Mouse (Mus musculus) testis, postnatal 14 days (tissue): ENCODE data around the gene Insig1.

Source experiments
- DNase-seq: peaks from one replicate; pipeline ENCODE4 v3.0.0; 2021; ENCODE audit warnings: low spot score

Gene Insig1

GRCm38 (mm10) chr5:28065275-28065674 is 5.9 kb upstream of the Insig1 start:
- no peak for DNase-seq

- DNase-seq, result no peak
Measured at GRCm38 (mm10) chr5:28066311-28066710, 4.9 kb upstream of the Insig1 start.

DNA sequence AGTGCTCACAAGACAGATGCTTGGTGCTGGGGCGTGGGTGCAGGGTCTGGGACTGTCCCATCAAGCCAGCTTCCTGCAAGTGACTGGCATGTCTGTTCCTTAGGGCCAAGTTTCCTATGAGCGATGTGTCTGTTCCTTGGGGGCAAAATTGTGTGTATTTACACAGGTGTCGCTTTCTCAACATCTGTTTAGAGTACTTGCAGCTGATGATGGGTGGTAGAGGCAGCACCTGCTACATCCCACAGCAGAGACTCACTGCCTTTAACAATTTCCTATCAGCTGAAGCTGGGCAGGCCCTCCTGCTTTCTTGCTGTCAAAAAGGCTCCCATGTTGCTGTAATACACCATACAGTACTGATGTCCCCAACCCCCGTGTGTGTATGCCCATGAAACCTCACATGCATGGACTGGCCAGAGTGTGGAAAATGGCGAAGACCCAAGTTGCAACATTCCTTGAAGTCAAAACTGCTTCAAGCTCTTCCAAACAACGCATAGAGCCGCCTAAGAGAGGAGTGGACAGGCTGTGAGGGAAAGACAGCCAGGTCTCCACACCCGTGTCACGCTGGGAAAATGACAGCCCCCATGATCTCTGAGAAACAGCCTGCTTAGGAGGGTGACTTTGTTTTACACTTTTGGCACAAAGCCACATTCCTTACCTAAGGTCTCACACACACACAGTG is 875 bp upstream of the Insig1 start:
- peak; percentile 9 for DNase-seq

DNA sequence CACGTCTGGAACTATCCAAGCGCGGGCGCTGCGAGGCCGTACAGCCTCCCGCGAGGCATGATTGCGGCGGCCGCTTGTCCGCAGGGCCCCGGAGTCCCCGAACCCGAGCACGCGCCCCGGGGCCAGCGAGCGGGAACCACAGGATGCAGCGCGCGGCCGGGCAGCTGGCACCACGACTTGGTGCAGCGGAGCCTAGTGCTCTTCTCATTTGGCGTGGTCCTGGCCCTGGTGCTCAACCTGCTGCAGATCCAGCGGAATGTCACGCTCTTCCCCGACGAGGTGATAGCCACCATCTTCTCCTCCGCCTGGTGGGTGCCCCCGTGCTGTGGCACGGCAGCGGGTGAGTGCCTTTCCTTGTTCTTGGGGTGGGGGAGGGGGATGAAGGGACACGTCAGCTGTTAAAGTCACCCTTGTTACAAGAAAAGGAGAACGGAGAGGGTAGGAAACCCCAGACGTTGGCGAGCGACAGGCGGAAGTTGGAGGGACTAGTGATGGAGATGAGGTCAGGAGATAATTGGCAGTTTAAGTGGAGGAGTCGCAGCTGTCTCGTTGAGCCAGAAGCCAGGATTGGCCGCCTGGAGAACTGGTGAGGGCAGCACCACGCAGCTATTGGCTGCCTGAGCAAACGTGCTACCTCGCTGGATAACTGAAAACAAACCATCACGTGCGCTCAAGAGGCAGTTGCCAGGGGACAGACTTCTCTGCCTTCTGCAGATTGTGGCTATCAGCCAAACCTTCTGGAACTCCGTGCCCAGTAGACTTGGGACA is 477 bp downstream of the Insig1 start:
- peak; percentile 79 for DNase-seq

GRCm38 (mm10) chr5:28079431-28079830 is 8.3 kb downstream of the Insig1 start:
- no peak for DNase-seq

- DNase-seq, result no peak
Measured at GRCm38 (mm10) chr5:28081127-28081526, 10.0 kb downstream of the Insig1 start.

DNA sequence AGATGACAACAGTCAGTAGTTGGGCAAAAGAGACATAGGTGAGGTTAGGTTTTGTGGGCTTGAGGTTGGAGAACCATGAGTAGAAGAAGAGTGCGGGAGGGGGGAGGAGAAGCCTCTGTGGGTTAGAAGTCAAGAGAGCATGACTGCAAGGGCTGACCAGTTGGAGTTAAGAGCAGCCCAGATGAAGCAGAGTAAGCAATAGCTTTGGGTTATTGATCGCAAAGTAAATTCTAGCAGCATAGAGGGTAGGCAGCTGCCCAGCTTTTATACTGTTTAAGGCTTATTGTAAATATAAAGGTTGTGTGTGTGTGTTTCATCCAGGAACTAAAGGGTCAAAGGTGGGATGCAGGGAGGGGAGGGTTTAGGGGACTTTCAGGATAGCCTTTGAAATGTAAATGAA is 10.7 kb downstream of the Insig1 start:
- no peak for DNase-seq

DNA sequence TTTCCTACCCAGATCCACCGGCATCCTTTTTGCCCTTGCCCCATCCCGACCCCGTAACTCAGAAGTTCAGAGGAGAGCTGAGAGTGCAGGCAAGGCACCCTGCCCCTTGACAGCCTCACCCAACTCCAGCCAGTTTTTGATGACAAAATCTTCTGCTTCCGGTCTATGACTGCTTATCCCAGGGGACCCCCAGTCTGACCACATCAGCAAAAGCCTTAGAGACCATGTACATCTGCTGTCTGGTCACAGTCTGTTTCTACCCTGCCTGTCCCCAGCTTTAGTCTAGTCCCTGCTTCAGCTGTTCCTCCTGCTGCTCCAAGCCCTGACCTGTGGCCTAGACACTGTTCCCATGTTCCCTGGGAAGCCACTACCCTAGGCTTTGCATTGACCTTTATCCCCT is 11.1 kb downstream of the Insig1 start:
- DNase-seq, result no peak

DNA sequence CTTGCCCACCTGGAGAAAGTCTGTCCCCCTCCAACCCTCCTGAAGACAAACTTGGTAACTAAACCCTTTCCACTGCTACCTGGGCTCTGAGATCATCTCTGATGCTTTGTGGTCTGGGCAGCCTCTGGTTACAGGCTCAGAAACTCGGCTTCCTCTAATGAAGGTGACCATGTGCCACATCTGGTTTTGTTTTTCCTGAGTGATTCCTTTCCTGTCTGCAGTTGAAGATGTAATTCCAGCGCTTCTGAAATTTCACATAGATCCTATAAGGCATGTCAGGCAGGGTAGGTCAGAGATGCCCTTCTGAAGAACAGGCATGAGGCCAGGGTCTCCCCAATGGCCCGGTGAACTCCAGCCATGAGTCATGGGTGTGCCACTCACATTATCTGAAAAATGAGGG is 11.6 kb downstream of the Insig1 start:
- no peak for DNase-seq

GRCm38 (mm10) chr5:28084743-28085142 is 13.6 kb downstream of the Insig1 start:
- DNase-seq, result no peak

DNA sequence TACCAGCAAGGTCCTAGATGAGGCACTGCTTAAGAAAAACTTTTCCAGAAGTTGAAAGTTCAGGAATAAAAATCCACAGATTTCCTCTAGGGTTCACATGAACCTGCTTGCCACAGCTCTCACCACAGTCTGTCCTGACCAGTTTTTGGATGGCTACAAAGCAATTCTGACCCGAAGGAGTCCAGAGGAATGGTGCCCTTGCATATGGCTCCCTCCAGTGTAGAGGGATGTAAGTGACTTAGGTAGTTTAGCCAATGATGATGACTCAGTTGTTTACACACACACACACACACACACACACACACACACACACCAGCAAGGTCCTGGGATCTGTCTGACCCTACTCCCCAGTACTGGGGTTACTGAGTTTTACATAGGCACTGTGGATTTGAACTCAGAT is 19.4 kb downstream of the Insig1 start:
- no peak for DNase-seq

DNA sequence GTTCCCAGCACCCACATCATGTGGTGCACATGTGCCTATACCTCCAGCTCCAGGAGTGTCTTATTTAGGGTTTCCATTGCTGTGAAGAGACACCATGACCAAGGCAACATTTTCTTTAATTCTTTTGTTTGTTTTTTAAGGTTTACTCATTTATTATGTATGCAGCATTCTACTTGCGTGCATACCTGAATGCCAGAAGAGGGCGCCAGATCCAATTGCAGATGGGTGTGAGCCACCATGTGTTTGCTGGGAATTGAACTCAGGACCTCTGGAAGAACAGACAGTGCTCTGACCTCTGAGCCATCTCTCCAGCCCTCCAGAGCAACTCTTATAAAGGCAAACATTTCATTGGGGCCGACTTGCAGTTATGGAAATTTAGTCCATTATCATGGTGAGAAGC is 21.2 kb downstream of the Insig1 start:
- no peak for DNase-seq

- peak; percentile 42 for DNase-seq
Measured at GRCm38 (mm10) chr5:28093874-28094273, 22.7 kb downstream of the Insig1 start.

DNA sequence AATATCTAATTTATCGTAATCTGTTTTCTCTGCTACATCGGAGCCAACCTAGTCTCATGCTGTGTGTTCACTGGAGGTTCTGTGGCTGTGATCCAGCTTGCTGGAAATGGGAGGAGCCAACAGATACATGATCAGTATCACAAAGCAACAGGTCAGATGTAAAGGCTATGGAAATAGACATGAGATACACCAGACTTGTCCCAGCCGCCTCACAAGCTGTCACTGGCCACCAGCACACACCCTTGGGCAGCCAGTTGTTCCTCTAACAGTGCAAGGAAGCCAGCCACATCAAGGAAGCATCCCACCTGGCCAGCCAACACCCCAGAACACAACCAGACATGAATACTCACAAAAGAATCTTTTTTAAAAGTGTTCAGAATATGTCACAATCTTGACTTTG is 23.2 kb downstream of the Insig1 start:
- DNase-seq, result no peak

DNA sequence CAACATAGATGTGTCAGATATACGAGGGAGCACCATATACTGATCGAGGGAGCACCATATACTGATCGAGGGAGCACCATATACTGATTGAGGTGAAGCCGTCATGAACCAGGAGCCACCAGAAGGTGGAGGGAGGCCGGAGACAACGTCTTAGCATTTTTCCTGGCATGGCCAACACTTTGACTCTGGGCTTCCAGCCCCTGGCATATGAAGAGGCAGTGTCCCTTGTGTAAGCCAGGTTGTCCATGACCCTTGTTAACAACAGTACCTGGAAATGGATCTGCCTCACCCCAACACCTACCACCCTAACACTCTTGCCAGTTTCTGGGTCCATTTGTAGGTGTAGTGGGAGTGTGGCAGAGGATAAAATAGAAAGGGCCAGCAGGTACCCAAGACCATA is 23.7 kb downstream of the Insig1 start:
- no peak for DNase-seq

DNA sequence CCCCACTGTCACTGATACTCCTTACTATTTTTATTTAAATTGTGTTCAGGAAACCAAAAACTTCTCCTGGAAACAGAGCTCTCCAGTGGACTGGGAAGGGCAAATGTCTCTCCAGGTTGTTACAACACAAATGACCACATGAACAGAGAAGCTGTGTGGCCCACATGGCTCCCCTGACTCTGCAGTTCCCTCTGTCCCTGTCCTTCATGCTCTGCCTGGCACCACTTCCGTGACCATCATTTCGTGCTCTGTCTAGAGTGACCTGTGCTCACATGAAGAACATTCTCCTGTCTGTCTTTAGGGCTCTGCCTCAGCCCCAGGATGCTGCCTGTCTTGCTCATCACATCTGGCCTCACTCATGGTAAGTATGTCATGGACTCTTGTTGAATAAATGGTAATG is 24.5 kb downstream of the Insig1 start:
- no peak for DNase-seq

DNA sequence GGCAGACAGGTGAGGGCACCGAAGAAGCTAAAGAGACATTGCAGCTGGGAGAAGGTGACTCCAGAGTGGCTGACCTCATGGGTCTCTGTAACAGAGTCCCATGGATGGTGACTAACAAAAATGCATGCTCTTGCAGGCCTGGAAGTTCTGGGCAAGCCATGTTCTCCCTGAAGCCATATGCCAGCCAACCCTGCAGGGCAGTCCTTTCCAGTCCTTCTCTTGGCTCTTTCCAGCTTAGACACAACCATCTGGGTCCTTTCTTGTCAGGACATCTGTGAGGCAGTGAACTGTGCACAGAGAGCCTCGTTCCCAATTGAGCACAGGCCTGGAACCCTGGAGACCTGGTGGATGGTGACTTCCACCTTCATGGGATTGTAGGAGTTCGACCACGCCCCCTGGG is 35.8 kb downstream of the Insig1 start:
- no peak for DNase-seq

GRCm38 (mm10) chr5:28107974-28108373 is 36.8 kb downstream of the Insig1 start:
- no peak for DNase-seq

DNA sequence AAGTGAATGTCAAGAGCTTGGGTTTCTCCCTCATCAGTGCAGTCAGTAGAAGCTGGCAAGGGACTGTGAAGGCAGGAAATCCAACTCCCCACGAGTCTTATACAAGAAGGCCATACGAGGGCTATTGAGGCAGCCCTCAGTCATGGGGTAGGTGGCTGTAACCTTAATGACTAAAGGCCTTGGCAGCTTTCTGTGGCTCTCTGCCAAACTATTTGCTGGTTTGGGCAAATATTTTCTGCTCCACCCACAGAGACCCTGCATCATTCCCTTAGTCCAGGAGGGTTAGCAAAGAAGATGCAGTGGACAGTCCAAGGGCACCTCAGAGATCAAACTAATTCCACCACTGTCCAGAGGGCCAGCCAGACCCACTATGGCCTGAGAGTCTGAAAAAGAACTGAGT is 39.7 kb downstream of the Insig1 start:
- no peak for DNase-seq

GRCm38 (mm10) chr5:28117251-28117880 is 46.2 kb downstream of the Insig1 start:
- no peak for DNase-seq

DNA sequence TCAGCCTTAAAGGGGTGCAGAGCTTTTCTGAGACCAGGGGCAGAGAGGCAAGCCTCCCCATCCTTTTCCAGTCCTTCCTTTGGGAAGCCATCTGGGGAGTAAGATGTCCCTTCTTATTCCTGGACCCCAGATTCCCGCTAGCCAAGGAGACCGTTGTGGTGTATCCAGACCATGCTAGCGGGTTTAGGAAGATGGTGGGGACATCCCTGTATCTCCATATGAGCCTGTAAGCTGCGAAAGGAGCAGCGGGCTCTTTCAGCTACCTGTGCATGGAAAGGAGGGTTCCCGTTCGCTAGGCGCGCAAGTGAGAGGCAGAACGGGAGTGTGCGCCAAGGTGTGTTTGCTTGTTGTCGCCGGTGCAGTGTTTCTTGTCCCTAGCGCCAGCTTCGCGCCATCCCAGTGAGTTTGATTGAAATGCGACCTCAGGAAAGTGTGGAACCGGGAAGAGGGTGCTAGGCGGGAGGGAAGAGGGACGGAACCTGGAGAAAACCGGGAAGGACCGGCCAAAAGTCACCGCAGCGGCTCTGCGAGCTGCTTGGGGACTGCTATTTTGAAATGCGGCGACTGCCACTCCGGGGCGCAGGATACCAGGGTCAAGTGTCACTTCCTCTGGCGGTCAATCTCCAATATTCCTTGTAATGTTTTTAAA is 46.8 kb downstream of the Insig1 start:
- no peak for DNase-seq

DNA sequence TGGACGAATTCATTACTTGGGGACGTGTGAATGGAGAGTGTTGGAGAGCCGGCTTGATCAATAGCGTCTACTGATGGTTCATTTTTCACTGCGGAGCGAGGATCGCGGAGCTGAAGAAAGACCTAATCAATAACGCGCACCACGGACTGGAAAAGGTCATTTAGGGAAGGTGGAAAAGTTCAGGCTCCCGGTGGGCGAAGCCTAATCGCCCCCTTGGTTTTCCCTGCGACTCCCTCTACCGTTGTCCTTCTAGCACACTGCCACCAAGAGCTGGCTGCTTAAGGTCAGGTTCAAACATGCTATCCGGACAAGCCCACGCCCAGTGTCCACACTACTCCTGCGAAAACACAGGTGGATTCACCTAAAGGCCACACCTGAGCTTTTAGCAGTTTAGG is 47.4 kb downstream of the Insig1 start:
- no peak for DNase-seq

GRCm38 (mm10) chr5:28119576-28119975 is 48.4 kb downstream of the Insig1 start:
- no peak for DNase-seq
